Mouse (Mus musculus): ENCODE data around the gene Ppp6r3. TPM values are rescaled to one million over a fixed set of nuclear protein-coding genes. Genes with fewer than 3 reads are reported as not detected.

Ppp6r3 gene
- polyA plus RNA-seq, 1 experiment from 2014 or later, result 73.4 TPM

DNA sequence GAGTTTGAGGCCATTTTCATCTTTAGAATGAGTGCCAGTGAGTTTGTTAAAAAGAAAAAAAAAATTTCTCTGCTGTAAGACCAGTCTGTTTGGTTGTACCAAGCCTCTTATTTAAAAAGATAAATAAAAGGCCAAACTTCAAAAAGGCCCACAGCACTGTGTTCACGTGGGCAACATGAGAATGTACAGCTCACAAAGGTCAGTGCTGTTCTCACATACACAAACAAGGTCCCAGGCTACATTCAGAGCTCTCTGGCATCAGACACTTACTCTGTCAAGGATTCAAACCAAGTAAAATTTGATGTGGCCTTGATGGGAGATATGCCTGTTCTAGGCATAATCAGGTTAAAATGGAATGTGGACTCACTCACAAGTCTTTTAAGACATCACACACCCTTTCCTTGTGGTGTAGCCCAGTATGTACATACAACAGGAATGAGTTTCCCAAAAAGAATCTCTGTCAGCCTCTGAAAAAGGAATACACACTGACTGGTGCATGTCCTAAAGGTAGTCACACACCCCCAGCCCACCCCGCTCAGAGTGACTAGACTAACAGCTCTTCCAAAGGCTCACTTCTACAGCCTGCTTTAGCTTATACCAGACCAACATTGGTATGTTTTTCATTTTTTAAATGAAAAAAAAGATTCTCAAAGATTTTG, 19.3 kb downstream of the Ppp6r3 start:
- WGBS, result 94% methylated on average over 2 of the region's 2 CpGs
- Histone ChIP-seq H3K4me3 (replicated peaks; ENCODE audit: low read length) (no peak overlapping the region), H3K27me3 (replicated peaks; ENCODE audit: control insufficient read depth, insufficient read depth, low read length) (no peaks in the 10 kb centered on the region), H3K4me2 (ENCODE audit: low read length) (no peak overlapping the region), H3K36me3 (ENCODE audit: control insufficient read depth, insufficient read depth) (no peaks in the 10 kb centered on the region), H3K27ac (ENCODE audit: low read length) (no peak overlapping the region), H3K9me3 (ENCODE audit: control insufficient read depth, low read length) (no peaks in the 10 kb centered on the region), H3K9ac (replicated peaks; ENCODE audit: low read depth, low read length) (no peak overlapping the region), H3K4me1 (replicated peaks; ENCODE audit: control insufficient read depth, insufficient read depth, low read length) (no peaks in the 10 kb centered on the region)
- no peak for ATAC-seq

DNA sequence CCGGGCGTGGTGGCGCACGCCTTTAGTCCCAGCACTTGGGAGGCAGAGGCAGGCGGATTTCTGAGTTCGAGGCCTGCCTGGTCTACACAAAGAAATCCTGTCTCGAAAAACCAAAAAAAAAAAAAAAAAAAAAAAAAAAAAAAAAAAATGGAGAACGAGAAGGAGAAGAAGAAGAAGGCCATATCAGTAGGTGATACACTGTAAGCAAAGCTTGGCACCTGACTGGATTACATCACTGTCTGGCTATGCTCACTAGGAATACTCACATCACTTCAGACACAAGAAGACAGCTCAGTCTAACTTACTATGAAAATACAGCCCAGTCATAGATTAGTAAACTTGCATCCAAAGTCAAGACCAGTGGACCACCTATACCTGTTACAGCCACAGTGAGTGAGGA, 20.8 kb downstream of the Ppp6r3 start:
- H3K4me3 ChIP-seq (replicated peaks; ENCODE audit: low read length), result no peak overlapping the region
- no peak overlapping the region for H3K9ac ChIP-seq (replicated peaks; ENCODE audit: low read depth, low read length)
- no peaks in the 10 kb centered on the region for H3K4me1 ChIP-seq (replicated peaks; ENCODE audit: control insufficient read depth, insufficient read depth, low read length)
- WGBS, result 93% methylated on average over 8 of the region's 8 CpGs
- H3K9me3 ChIP-seq (ENCODE audit: control insufficient read depth, low read length), result no peaks in the 10 kb centered on the region
- no peaks in the 10 kb centered on the region for H3K36me3 ChIP-seq (ENCODE audit: control insufficient read depth, insufficient read depth)
- no peak overlapping the region for H3K27ac ChIP-seq (ENCODE audit: low read length)
- no peak for ATAC-seq
- no peaks in the 10 kb centered on the region for H3K27me3 ChIP-seq (replicated peaks; ENCODE audit: control insufficient read depth, insufficient read depth, low read length)
- H3K4me2 ChIP-seq (ENCODE audit: low read length), result no peak overlapping the region

- H3K27ac ChIP-seq (ENCODE audit: low read length), result no peak overlapping the region
- no peaks in the 10 kb centered on the region for H3K27me3 ChIP-seq (replicated peaks; ENCODE audit: control insufficient read depth, insufficient read depth, low read length)
- ATAC-seq, result no peak
- H3K9ac ChIP-seq (replicated peaks; ENCODE audit: low read depth, low read length), result no peak overlapping the region
- H3K4me2 ChIP-seq (ENCODE audit: low read length), result no peak overlapping the region
- H3K36me3 ChIP-seq (ENCODE audit: control insufficient read depth, insufficient read depth), result no peaks in the 10 kb centered on the region
- no peaks in the 10 kb centered on the region for H3K4me1 ChIP-seq (replicated peaks; ENCODE audit: control insufficient read depth, insufficient read depth, low read length)
- H3K9me3 ChIP-seq (ENCODE audit: control insufficient read depth, low read length), result no peaks in the 10 kb centered on the region
- H3K4me3 ChIP-seq (replicated peaks; ENCODE audit: low read length), result no peak overlapping the region
- WGBS, result 76% methylated on average over 4 of the region's 4 CpGs
Observed at GRCm38 (mm10) chr19:3551573-3552159, 23.9 kb downstream of the Ppp6r3 start.

GRCm38 (mm10) chr19:3550101-3550500, 25.4 kb downstream of the Ppp6r3 start:
- H3K27ac ChIP-seq (ENCODE audit: low read length), result no peak overlapping the region
- no peaks in the 10 kb centered on the region for H3K27me3 ChIP-seq (replicated peaks; ENCODE audit: control insufficient read depth, insufficient read depth, low read length)
- H3K36me3 ChIP-seq (ENCODE audit: control insufficient read depth, insufficient read depth), result no peaks in the 10 kb centered on the region
- no peak overlapping the region for H3K4me2 ChIP-seq (ENCODE audit: low read length)
- no peak overlapping the region for H3K4me3 ChIP-seq (replicated peaks; ENCODE audit: low read length)
- no peaks in the 10 kb centered on the region for H3K4me1 ChIP-seq (replicated peaks; ENCODE audit: control insufficient read depth, insufficient read depth, low read length)
- H3K9ac ChIP-seq (replicated peaks; ENCODE audit: low read depth, low read length), result no peak overlapping the region
- 96% methylated on average over 1 of the region's 1 CpGs for WGBS
- no peak for ATAC-seq
- H3K9me3 ChIP-seq (ENCODE audit: control insufficient read depth, low read length), result no peaks in the 10 kb centered on the region

DNA sequence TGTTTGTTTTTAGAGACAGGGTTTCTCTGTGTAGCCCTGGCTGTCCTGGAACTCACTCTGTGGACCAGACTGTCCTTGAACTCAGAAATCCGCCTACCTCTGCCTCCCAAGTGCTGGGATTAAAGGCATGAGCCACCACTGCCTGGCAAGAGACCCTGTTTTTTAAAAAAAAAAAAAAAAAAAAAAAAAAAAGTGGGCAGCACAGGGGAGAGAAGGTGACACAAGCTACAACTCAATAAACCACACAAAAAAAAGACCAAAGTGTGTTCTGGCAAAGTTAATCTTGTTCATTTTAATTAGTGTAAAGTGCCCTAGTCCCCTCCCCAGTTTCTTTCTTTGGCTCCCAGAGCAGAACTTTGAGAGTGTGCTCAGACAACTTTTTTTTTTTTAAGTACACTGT, 26.3 kb downstream of the Ppp6r3 start:
- Histone ChIP-seq H3K4me3 (replicated peaks; ENCODE audit: low read length) (no peak overlapping the region), H3K36me3 (ENCODE audit: control insufficient read depth, insufficient read depth) (no peaks in the 10 kb centered on the region), H3K27ac (ENCODE audit: low read length) (no peak overlapping the region), H3K4me1 (replicated peaks; ENCODE audit: control insufficient read depth, insufficient read depth, low read length) (no peaks in the 10 kb centered on the region), H3K27me3 (replicated peaks; ENCODE audit: control insufficient read depth, insufficient read depth, low read length) (no peaks in the 10 kb centered on the region), H3K9me3 (ENCODE audit: control insufficient read depth, low read length) (no peaks in the 10 kb centered on the region), H3K4me2 (ENCODE audit: low read length) (no peak overlapping the region), H3K9ac (replicated peaks; ENCODE audit: low read depth, low read length) (no peak overlapping the region)
- 83% methylated on average over 1 of the region's 1 CpGs for WGBS
- no peak for ATAC-seq

GRCm38 (mm10) chr19:3548311-3548710, 27.2 kb downstream of the Ppp6r3 start:
- no peak for ATAC-seq
- no peaks in the 10 kb centered on the region for H3K9me3 ChIP-seq (ENCODE audit: control insufficient read depth, low read length)
- H3K36me3 ChIP-seq (ENCODE audit: control insufficient read depth, insufficient read depth), result no peaks in the 10 kb centered on the region

GRCm38 (mm10) chr19:3544995-3545394, 30.6 kb downstream of the Ppp6r3 start:
- Histone ChIP-seq H3K27ac (ENCODE audit: low read length) (no peak overlapping the region), H3K9ac (replicated peaks; ENCODE audit: low read depth, low read length) (no peak overlapping the region), H3K27me3 (replicated peaks; ENCODE audit: control insufficient read depth, insufficient read depth, low read length) (no peaks in the 10 kb centered on the region), H3K36me3 (ENCODE audit: control insufficient read depth, insufficient read depth) (peaks cover 4% of the 10 kb centered on the region; the same call in 1 of the 2 replicates), H3K4me3 (replicated peaks; ENCODE audit: low read length) (no peak overlapping the region), H3K9me3 (ENCODE audit: control insufficient read depth, low read length) (no peaks in the 10 kb centered on the region), H3K4me1 (replicated peaks; ENCODE audit: control insufficient read depth, insufficient read depth, low read length) (no peaks in the 10 kb centered on the region), H3K4me2 (ENCODE audit: low read length) (no peak overlapping the region)
- ATAC-seq, result no peak
- 71% methylated on average over 2 of the region's 2 CpGs for WGBS

More at GRCm38 (mm10) chr19:3548311-3548710, 27.2 kb downstream of the Ppp6r3 start:
- WGBS, result 97% methylated on average over 1 of the region's 1 CpGs
- Histone ChIP-seq H3K4me2 (ENCODE audit: low read length) (no peak overlapping the region), H3K27ac (ENCODE audit: low read length) (no peak overlapping the region), H3K4me1 (replicated peaks; ENCODE audit: control insufficient read depth, insufficient read depth, low read length) (no peaks in the 10 kb centered on the region), H3K9ac (replicated peaks; ENCODE audit: low read depth, low read length) (no peak overlapping the region), H3K4me3 (replicated peaks; ENCODE audit: low read length) (no peak overlapping the region), H3K27me3 (replicated peaks; ENCODE audit: control insufficient read depth, insufficient read depth, low read length) (no peaks in the 10 kb centered on the region)

DNA sequence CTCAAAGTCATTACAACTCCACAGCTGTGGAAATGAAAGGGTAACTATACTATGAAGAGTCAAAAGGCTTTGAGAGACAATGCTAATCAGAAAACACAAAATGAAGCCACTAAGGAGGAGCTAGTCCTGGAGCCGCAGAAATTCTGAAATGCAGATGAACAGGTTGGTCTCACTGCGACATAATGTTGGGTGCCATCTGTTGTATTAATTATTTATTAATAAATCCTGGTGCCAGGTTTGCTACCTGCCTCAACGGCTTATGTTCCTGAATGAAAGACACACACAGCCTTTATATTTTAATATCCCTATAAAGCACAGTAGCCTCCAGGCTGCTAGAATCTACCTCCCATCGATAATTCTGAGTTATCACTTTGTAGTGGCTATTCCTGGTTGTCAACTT, 33.0 kb downstream of the Ppp6r3 start:
- WGBS, result 85% methylated on average over 4 of the region's 4 CpGs
- Histone ChIP-seq H3K9ac (replicated peaks; ENCODE audit: low read depth, low read length) (no peak overlapping the region), H3K4me3 (replicated peaks; ENCODE audit: low read length) (no peak overlapping the region), H3K36me3 (ENCODE audit: control insufficient read depth, insufficient read depth) (peaks cover 4% of the 10 kb centered on the region; the same call in 1 of the 2 replicates), H3K4me2 (ENCODE audit: low read length) (no peak overlapping the region), H3K4me1 (replicated peaks; ENCODE audit: control insufficient read depth, insufficient read depth, low read length) (no peaks in the 10 kb centered on the region), H3K27ac (ENCODE audit: low read length) (no peak overlapping the region), H3K27me3 (replicated peaks; ENCODE audit: control insufficient read depth, insufficient read depth, low read length) (no peaks in the 10 kb centered on the region), H3K9me3 (ENCODE audit: control insufficient read depth, low read length) (no peaks in the 10 kb centered on the region)
- ATAC-seq, result no peak

- no peaks in the 10 kb centered on the region for H3K27me3 ChIP-seq (replicated peaks; ENCODE audit: control insufficient read depth, insufficient read depth, low read length)
- no peak overlapping the region for H3K4me2 ChIP-seq (ENCODE audit: low read length)
- peaks cover 4% of the 10 kb centered on the region; the same call in 1 of the 2 replicates for H3K36me3 ChIP-seq (ENCODE audit: control insufficient read depth, insufficient read depth)
- no peak overlapping the region for H3K9ac ChIP-seq (replicated peaks; ENCODE audit: low read depth, low read length)
- no peaks in the 10 kb centered on the region for H3K4me1 ChIP-seq (replicated peaks; ENCODE audit: control insufficient read depth, insufficient read depth, low read length)
- no peak for ATAC-seq
- no peak overlapping the region for H3K27ac ChIP-seq (ENCODE audit: low read length)
- no peaks in the 10 kb centered on the region for H3K9me3 ChIP-seq (ENCODE audit: control insufficient read depth, low read length)
- no peak overlapping the region for H3K4me3 ChIP-seq (replicated peaks; ENCODE audit: low read length)
- WGBS, result 96% methylated on average over 5 of the region's 5 CpGs
Observed at GRCm38 (mm10) chr19:3540997-3541396, 34.6 kb downstream of the Ppp6r3 start.

All from forebrain, embryonic 16.5 days (tissue).